9 mouse cellular contexts compared by ENCODE assay signal in genomic region chr2:12160486-12160885, GRCm38 (mm10).
DNase-seq lines count a peak whose midpoint lies in the region; ATAC-seq and TF ChIP-seq lines count a peak whose summit lies in the region.
"Had no signal": no experiment of that assay in that cellular context is flagged by ENCODE, and none has a peak within 500 bp of the region (broad histone marks: within the 10 kb centered on the region; RNA-seq: fewer than 3 reads in every experiment).

No protein-coding gene starts in this region.

- 81% methylated on average over 3 of the region's 3 CpGs for WGBS in hindbrain, postnatal 0 days
- 82% methylated on average over 3 of the region's 3 CpGs for WGBS in hindbrain, embryonic 10.5 days
- 86% methylated on average over 3 of the region's 3 CpGs for WGBS in forebrain, embryonic 15.5 days
- 76% methylated on average over 3 of the region's 3 CpGs for WGBS in limb, embryonic 14.5 days

- TF ChIP-seq RAD21 in MEL (IDR thresholded peaks at IDR 0.05; ENCODE audit: low read depth, low read length), result peak; percentile 53

- no peak for TF ChIP-seq POLR2A in MEL (IDR thresholded peaks at IDR 0.05; ENCODE audit: control insufficient read depth in 1 of 2, insufficient read depth in 1 of 2, low read depth in 1 of 2, low read length in 2 of 2, poor library complexity in 1 of 2)
- no peak for TF ChIP-seq POLR2A in limb, embryonic 14.5 days (IDR thresholded peaks at IDR 0.05; ENCODE audit: borderline replicate concordance, extremely low read depth, insufficient read depth, insufficient read length)

- no peak for TF ChIP-seq EP300 in MEL (IDR thresholded peaks at IDR 0.05; ENCODE audit: low read depth in 1 of 2, low read length in 2 of 2)

- H3K4me2 ChIP-seq in hindbrain, postnatal 0 days (ENCODE audit: low read depth, low read length), result no peak overlapping the region
- H3K4me2 ChIP-seq in forebrain, embryonic 15.5 days (replicated peaks), result no peak overlapping the region
- H3K4me2 ChIP-seq in limb, embryonic 14.5 days (replicated peaks; ENCODE audit: low read depth, low read length, severe bottlenecking), result no peak overlapping the region
- H3K4me2 ChIP-seq: embryonic facial prominence, embryonic 15.5 days; limb, embryonic 15.5 days had no signal

- H3K27me3 ChIP-seq in hindbrain, postnatal 0 days (ENCODE audit: insufficient read depth, low read length), result no peaks in the 10 kb centered on the region
- no peaks in the 10 kb centered on the region for H3K27me3 ChIP-seq in hindbrain, embryonic 10.5 days (ENCODE audit: insufficient read depth, poor library complexity, severe bottlenecking)
- no peaks in the 10 kb centered on the region for H3K27me3 ChIP-seq in MEL (ENCODE audit: control insufficient read depth in 1 of 2, insufficient read depth in 2 of 2, low read length in 2 of 2)
- no peaks in the 10 kb centered on the region for H3K27me3 ChIP-seq in forebrain, embryonic 15.5 days
- no peaks in the 10 kb centered on the region for H3K27me3 ChIP-seq in limb, embryonic 14.5 days (ENCODE audit: control insufficient read depth, insufficient read depth, low read length)
- H3K27me3 ChIP-seq: embryonic facial prominence, embryonic 15.5 days; limb, embryonic 15.5 days had no signal

- no peaks in the 10 kb centered on the region for H3K36me3 ChIP-seq in hindbrain, postnatal 0 days (ENCODE audit: insufficient read depth, low read length)
- no peaks in the 10 kb centered on the region for H3K36me3 ChIP-seq in hindbrain, embryonic 10.5 days
- no peaks in the 10 kb centered on the region for H3K36me3 ChIP-seq in MEL (ENCODE audit: control insufficient read depth in 1 of 2, insufficient read depth in 2 of 2, low read length in 2 of 2)
- H3K36me3 ChIP-seq in forebrain, embryonic 15.5 days, result no peaks in the 10 kb centered on the region
- H3K36me3 ChIP-seq in limb, embryonic 14.5 days (ENCODE audit: control insufficient read depth, insufficient read depth, low read length), result no peaks in the 10 kb centered on the region
- H3K36me3 ChIP-seq: limb, embryonic 15.5 days had no signal

- peak; percentile 57 for TF ChIP-seq CTCF in hindbrain, postnatal 0 days (IDR thresholded peaks at IDR 0.05; ENCODE audit: low read depth)
- peak; percentile 12 to 62 (median 61); a peak in 4 of 6 replicates for TF ChIP-seq CTCF in MEL (IDR thresholded peaks at IDR 0.05 in 2 of 3, conservative IDR thresholded peaks at IDR 0.05 in 1 of 3; ENCODE audit: control insufficient read depth in 1 of 3, insufficient read depth in 1 of 3, low read depth in 2 of 3, low read length in 3 of 3, poor library complexity in 1 of 3, severe bottlenecking in 1 of 3)

- H3K27ac ChIP-seq in hindbrain, postnatal 0 days, result no peak overlapping the region
- H3K27ac ChIP-seq in hindbrain, embryonic 10.5 days, result no peak overlapping the region
- no peak overlapping the region for H3K27ac ChIP-seq in MEL (ENCODE audit: control insufficient read depth, low read depth, low read length)
- no peak overlapping the region for H3K27ac ChIP-seq in forebrain, embryonic 15.5 days (replicated peaks)
- H3K27ac ChIP-seq in limb, embryonic 14.5 days (replicated peaks; ENCODE audit: low read depth, low read length), result no peak overlapping the region
- H3K27ac ChIP-seq: embryonic facial prominence, embryonic 15.5 days; limb, embryonic 15.5 days had no signal

- H3K79me2 ChIP-seq in MEL (ENCODE audit: control insufficient read depth, insufficient read depth, low read length, poor library complexity), result no peaks in the 10 kb centered on the region

- H3K4me1 ChIP-seq in hindbrain, postnatal 0 days (ENCODE audit: insufficient read depth, low read length), result no peaks in the 10 kb centered on the region
- no peaks in the 10 kb centered on the region; the same call in 1 of the 2 replicates for H3K4me1 ChIP-seq in hindbrain, embryonic 10.5 days (replicated peaks)
- H3K4me1 ChIP-seq in MEL (ENCODE audit: control insufficient read depth in 1 of 2, insufficient read depth in 2 of 2, low read length in 2 of 2), result no peaks in the 10 kb centered on the region
- no peaks in the 10 kb centered on the region for H3K4me1 ChIP-seq in forebrain, embryonic 15.5 days
- no peaks in the 10 kb centered on the region for H3K4me1 ChIP-seq in limb, embryonic 14.5 days (ENCODE audit: control insufficient read depth, insufficient read depth, low read length)
- H3K4me1 ChIP-seq: embryonic facial prominence, embryonic 15.5 days had no signal

- no peak overlapping the region for H3K4me3 ChIP-seq in hindbrain, postnatal 0 days (ENCODE audit: low read length)
- no peak overlapping the region for H3K4me3 ChIP-seq in hindbrain, embryonic 10.5 days
- H3K4me3 ChIP-seq in MEL (ENCODE audit: control insufficient read depth in 1 of 2, insufficient read depth in 1 of 2, low read depth in 2 of 2, low read length in 2 of 2), result no peak overlapping the region
- no peak overlapping the region for H3K4me3 ChIP-seq in forebrain, embryonic 15.5 days
- H3K4me3 ChIP-seq in limb, embryonic 14.5 days (replicated peaks; ENCODE audit: low read length), result no peak overlapping the region
- H3K4me3 ChIP-seq: embryonic facial prominence, embryonic 15.5 days; limb, embryonic 15.5 days had no signal

- DNase-seq in hindbrain, postnatal 0 days (ENCODE audit: low spot score), result peak; percentile 47
- DNase-seq in hindbrain, embryonic 10.5 days (ENCODE audit: low spot score), result no peak
- DNase-seq in A20 (ENCODE audit: low read depth, low spot score), result peak; percentile 46
- DNase-seq in MEL (ENCODE audit: low read depth, low spot score), result peak; percentile 41
- DNase-seq in limb, embryonic 14.5 days (ENCODE audit: low spot score), result peak; percentile 42
- DNase-seq in neural tube, embryonic 10.5 days (ENCODE audit: extremely low spot score, low spot score), result no peak

- ATAC-seq in hindbrain, postnatal 0 days, result no peak
- ATAC-seq in forebrain, embryonic 15.5 days (replicated peaks), result peak; percentile 35; the same call in 1 of the 2 replicates
- 0 out of 2 replicates have a peak, but pooled peaks have one; percentile 41 for ATAC-seq in limb, embryonic 14.5 days (ENCODE audit: low FRiP score, low read depth)

- H3K9me3 ChIP-seq in hindbrain, postnatal 0 days (ENCODE audit: low read length), result no peaks in the 10 kb centered on the region
- H3K9me3 ChIP-seq in hindbrain, embryonic 10.5 days, result no peaks in the 10 kb centered on the region
- no peaks in the 10 kb centered on the region for H3K9me3 ChIP-seq in MEL (replicated peaks; ENCODE audit: insufficient read depth, low read length)
- no peaks in the 10 kb centered on the region for H3K9me3 ChIP-seq in forebrain, embryonic 15.5 days
- H3K9me3 ChIP-seq in limb, embryonic 14.5 days (ENCODE audit: control insufficient read depth, low read length), result no peaks in the 10 kb centered on the region
- H3K9me3 ChIP-seq: embryonic facial prominence, embryonic 15.5 days; limb, embryonic 15.5 days had no signal

- H3K9ac ChIP-seq in hindbrain, postnatal 0 days (replicated peaks; ENCODE audit: low read length), result no peak overlapping the region
- no peak overlapping the region for H3K9ac ChIP-seq in MEL (ENCODE audit: control insufficient read depth, low read depth, low read length, poor library complexity, severe bottlenecking)
- H3K9ac ChIP-seq in forebrain, embryonic 15.5 days (replicated peaks), result no peak overlapping the region
- no peak overlapping the region for H3K9ac ChIP-seq in limb, embryonic 14.5 days (ENCODE audit: low read depth, low read length, severe bottlenecking)
- H3K9ac ChIP-seq: embryonic facial prominence, embryonic 15.5 days; limb, embryonic 15.5 days had no signal

TF ChIP-seq in MEL, 35 proteins besides CTCF, POLR2A, EP300 and RAD21:
- no peak for TF ChIP-seq RCOR1 (IDR thresholded peaks at IDR 0.05; ENCODE audit: low read depth, low read length)
- peak; percentile 79 for TF ChIP-seq SMC3 (IDR thresholded peaks at IDR 0.05; ENCODE audit: low read depth, low read length)
- peak; percentile 19; the same call in 1 of the 2 replicates for TF ChIP-seq ZC3H11A (IDR thresholded peaks at IDR 0.05; ENCODE audit: low read depth, low read length)
- TF ChIP-seq NRF1 (IDR thresholded peaks at IDR 0.05; ENCODE audit: insufficient read depth, low read depth, low read length, poor library complexity, severe bottlenecking), result no peak
- TF ChIP-seq MAX (IDR thresholded peaks at IDR 0.05; ENCODE audit: low read length), result no peak
- no peak for TF ChIP-seq TAL1 (IDR thresholded peaks at IDR 0.05; ENCODE audit: low read length)
- no peak for TF ChIP-seq MXI1 (IDR thresholded peaks at IDR 0.05; ENCODE audit: low read depth, low read length)
TF ChIP-seq in MEL: peak in this region for 2.

Comparison
In these comparisons a context has a peak if more than half of its experiments do, and no peak if none do; other contexts are left out.
1. DNase-seq: peak in hindbrain, postnatal 0 days (single experiment), A20 (single experiment), MEL (single experiment) and limb, embryonic 14.5 days (single experiment); none in hindbrain, embryonic 10.5 days (single experiment) and neural tube, embryonic 10.5 days (single experiment).